Mouse (Mus musculus) neural tube, embryonic 12.5 days (tissue): ENCODE results near the gene Prm2. TPM values are rescaled to one million over a fixed set of nuclear protein-coding genes. Genes with fewer than 3 reads are reported as not detected.

Source experiments
- ATAC-seq: fragments of 200-750 bp; cut with Nextera tagmentation; 2 replicates; pipeline ENCODE4 v1.8.0; 2017; ENCODE audit warnings: low read depth, mild to moderate bottlenecking, moderate TSS enrichment, moderate library complexity; ENCODE audit not compliant: low FRiP score
- H3K27ac ChIP-seq: fragments of 300-500 bp; sonication (generic); 2 replicates; pipeline ENCODE4 v1.5.1; 2016
- H3K27me3 ChIP-seq: fragments of 300-500 bp; sonication (generic); replicated peaks from 2 replicates; pipeline ENCODE4 v1.6.1; 2016; ENCODE audit warnings: mild to moderate bottlenecking
- H3K36me3 ChIP-seq: fragments of 300-500 bp; sonication (generic); 2 replicates; pipeline ENCODE4 v1.6.1; 2016; ENCODE audit warnings: mild to moderate bottlenecking
- H3K4me1 ChIP-seq: fragments of 300-500 bp; sonication (generic); 2 replicates; pipeline ENCODE4 v1.6.1; 2016
- H3K4me2 ChIP-seq: fragments of 300-500 bp; sonication (generic); replicated peaks from 2 replicates; pipeline ENCODE4 v1.6.1; 2016; ENCODE audit warnings: mild to moderate bottlenecking
- H3K4me3 ChIP-seq: fragments of 300-500 bp; sonication (generic); 2 replicates; pipeline ENCODE4 v1.5.1; 2016
- H3K9ac ChIP-seq: fragments of 300-500 bp; sonication (generic); 2 replicates; pipeline ENCODE4 v1.6.1; 2016; ENCODE audit warnings: mild to moderate bottlenecking
- H3K9me3 ChIP-seq: fragments of 300-500 bp; sonication (generic); 2 replicates; pipeline ENCODE4 v1.6.1; 2016; ENCODE audit warnings: mild to moderate bottlenecking
- WGBS: fragments of 180-500 bp; shearing (Covaris S2); methylation state at CpG from one replicate; pipeline ENCODE4 v1.1.7; 2016; 5-methylcytosine and 5-hydroxymethylcytosine counted together
- polyA plus RNA-seq: library from polyadenylated mRNA; unstranded; fragments of >200 nt; fragmentation: Nextera tagmentation; extraction: Ambion mirVana; gene quantifications from 2 replicates; pipeline ENCODE4 v1.2.1, GENCODE M21; 2016

The Prm2 gene
- polyA plus RNA-seq: not detected in 2 replicates

DNA sequence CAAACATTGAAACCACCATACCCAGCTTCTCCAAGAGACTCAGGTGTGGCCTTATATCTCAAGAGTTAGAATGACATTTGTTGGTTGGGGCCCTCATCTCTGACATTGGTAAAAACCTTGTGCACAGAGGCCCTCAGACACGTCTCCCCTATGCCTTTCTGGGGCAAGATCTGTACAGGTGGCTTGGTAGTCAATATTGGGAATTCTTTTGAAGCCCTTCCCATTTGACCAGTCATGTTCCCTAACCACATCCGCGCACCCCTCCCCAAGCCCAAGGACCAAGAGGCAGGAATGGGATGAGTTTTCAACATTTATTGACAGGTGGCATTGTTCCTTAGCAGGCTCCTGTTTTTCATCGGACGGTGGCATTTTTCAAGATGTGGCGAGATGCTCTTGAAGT, at the start of gene Prm2:
Gene Prm2 (minus strand): TSS at position 101 of the 400 bp plus-strand sequence.
- Histone ChIP-seq H3K4me3 (no peak within 1 kb of the TSS), H3K27ac (no peak within 1 kb of the TSS), H3K9me3 (no peaks in the 10 kb centered on the region), H3K27me3 (0 out of 2 replicates have a peak, but pooled peaks cover 5% of the 10 kb centered on the region), H3K9ac (no peak within 1 kb of the TSS), H3K36me3 (no peaks in the 10 kb centered on the region), H3K4me2 (no peak within 1 kb of the TSS), H3K4me1 (no peaks in the 10 kb centered on the region)
- WGBS: 78% methylated on average over 6 of the region's 6 CpGs
- ATAC-seq: no peak

DNA sequence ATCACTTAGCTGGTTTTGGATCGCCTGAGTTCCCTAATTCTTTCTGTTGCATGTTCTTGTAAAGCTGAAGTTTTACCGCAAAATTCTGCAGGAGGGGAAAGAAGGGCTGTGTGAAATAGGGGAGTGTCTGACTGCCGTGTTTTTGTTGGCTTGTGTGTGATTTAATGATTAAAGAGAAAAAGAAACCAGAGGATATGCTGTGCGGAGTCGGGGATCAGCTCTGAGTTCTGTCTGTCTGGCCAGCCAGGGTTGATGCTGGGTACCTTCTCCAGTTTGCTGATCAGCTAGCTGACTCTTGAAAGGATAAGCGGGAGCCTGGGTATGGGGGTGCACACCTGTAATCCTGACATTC, 48.4 kb upstream of the Prm2 start:
- 75% methylated on average over 6 of the region's 6 CpGs for WGBS
- no peaks in the 10 kb centered on the region for H3K9me3 ChIP-seq
- H3K27me3 ChIP-seq: no peaks in the 10 kb centered on the region
- H3K36me3 ChIP-seq: no peaks in the 10 kb centered on the region
- H3K4me1 ChIP-seq: peaks cover 4% of the 10 kb centered on the region; the same call in 1 of the 2 replicates
- no peak overlapping the region for H3K27ac ChIP-seq
- H3K9ac ChIP-seq: no peak overlapping the region
- H3K4me2 ChIP-seq: no peak overlapping the region
- H3K4me3 ChIP-seq: no peak overlapping the region
- ATAC-seq: no peak

DNA sequence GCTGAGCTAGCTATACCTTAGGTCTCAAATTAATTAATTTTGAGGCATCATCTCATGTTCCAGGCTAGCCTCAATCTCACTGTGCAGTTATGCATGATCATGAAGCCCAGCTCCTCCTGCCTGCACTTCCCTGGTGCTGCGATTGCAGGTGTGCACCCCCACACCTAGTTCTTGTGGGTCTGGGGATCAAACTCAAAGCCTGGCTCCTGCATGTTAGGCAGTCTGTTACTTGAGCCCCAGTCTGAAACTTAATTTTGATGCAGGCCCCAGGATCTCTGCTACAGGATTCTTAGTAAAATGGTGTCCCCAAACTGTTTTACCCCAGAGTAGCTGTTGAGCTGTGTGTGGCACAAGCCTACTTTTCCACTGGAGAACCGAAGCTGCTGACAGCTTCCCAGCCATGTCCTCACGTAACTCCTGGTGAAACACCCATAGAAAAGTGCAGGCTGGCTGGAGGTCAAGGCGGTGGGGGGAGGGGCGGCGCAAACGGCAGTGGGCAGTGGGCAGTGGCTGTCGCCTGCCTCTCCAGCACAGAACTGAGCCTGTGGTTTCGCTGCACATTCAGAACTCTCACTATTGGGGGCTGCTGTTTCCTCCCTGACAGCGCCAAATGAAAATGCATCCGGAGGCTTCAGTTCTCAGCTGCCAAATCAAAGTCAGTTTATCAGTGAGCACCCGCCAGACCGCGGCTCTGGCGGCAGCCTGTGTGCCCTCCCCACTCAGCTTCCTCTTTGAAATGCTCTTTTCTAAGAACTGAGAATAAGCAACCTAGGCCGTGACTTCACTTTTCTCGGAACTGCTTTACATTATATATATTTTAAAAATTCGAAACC, 47.8 kb upstream of the Prm2 start:
- Histone ChIP-seq H3K36me3 (no peaks in the 10 kb centered on the region), H3K9ac (no peak overlapping the region), H3K4me2 (peak overlapping the region; percentile 44), H3K4me3 (no peak overlapping the region), H3K27me3 (no peaks in the 10 kb centered on the region), H3K4me1 (peaks cover 4% of the 10 kb centered on the region; the same call in 1 of the 2 replicates), H3K27ac (no peak overlapping the region), H3K9me3 (no peaks in the 10 kb centered on the region)
- WGBS: 27% methylated on average over 18 of the region's 18 CpGs
- ATAC-seq: no peak

DNA sequence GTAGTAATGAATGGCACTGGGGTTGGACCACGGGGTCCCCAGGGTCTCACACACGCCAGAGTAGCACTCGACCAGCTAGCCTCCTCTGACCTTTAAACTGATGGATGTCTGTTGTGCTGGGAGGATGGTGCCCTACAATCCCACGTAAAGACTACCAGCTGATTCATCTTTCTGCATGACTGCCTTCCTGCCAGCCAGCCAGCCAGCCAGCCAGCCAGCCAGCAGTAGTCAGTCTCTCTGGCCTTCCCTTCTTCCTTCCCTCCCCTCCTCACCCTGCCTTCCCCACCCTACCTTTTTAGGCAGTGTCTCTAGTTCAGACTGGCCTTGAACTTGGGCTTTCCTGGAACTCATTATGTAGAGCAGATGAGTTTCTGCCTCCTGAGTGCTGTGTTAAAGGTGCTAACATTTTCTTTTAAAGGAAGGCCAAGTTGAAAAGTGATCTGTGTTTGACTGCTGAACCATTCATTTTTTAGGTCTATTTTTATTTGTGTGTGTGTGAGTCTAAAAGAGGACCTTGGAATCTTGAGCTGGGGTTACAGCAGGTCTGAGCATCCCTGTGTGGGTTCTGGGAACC, 46.4 kb upstream of the Prm2 start:
- Histone ChIP-seq H3K4me2 (no peak overlapping the region), H3K36me3 (no peaks in the 10 kb centered on the region), H3K4me3 (no peak overlapping the region), H3K27ac (no peak overlapping the region), H3K9ac (no peak overlapping the region), H3K4me1 (peaks cover 4% of the 10 kb centered on the region; the same call in 1 of the 2 replicates), H3K9me3 (no peaks in the 10 kb centered on the region), H3K27me3 (no peaks in the 10 kb centered on the region)
- WGBS: 51% methylated on average over 4 of the region's 4 CpGs
- no peak for ATAC-seq

DNA sequence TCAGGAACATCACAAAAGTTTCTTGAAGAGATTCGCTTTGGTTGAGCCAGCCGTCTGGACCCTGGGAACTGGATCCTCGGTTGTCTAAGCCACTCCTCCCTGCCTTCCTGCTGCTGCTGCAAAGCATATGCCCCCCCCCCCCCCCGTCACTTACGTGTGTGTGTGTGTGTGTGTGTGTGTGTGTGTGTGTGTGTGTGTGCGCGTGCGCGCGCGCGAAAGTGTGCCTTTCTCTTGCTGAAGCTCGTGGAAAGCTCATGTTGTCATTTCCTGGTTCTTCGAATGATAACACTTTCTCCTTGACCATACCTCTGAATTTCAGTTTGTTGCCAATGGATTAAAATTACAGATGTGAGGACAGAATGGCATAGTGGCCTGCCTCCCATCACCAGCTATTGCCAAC, 44.1 kb upstream of the Prm2 start:
- WGBS: 90% methylated on average over 14 of the region's 14 CpGs
- Histone ChIP-seq H3K27me3 (no peaks in the 10 kb centered on the region), H3K36me3 (no peaks in the 10 kb centered on the region), H3K27ac (no peak overlapping the region), H3K4me1 (peaks cover 10% of the 10 kb centered on the region; the same call in 1 of the 2 replicates), H3K4me3 (no peak overlapping the region), H3K9me3 (no peaks in the 10 kb centered on the region), H3K4me2 (no peak overlapping the region), H3K9ac (no peak overlapping the region)
- ATAC-seq: no peak

DNA sequence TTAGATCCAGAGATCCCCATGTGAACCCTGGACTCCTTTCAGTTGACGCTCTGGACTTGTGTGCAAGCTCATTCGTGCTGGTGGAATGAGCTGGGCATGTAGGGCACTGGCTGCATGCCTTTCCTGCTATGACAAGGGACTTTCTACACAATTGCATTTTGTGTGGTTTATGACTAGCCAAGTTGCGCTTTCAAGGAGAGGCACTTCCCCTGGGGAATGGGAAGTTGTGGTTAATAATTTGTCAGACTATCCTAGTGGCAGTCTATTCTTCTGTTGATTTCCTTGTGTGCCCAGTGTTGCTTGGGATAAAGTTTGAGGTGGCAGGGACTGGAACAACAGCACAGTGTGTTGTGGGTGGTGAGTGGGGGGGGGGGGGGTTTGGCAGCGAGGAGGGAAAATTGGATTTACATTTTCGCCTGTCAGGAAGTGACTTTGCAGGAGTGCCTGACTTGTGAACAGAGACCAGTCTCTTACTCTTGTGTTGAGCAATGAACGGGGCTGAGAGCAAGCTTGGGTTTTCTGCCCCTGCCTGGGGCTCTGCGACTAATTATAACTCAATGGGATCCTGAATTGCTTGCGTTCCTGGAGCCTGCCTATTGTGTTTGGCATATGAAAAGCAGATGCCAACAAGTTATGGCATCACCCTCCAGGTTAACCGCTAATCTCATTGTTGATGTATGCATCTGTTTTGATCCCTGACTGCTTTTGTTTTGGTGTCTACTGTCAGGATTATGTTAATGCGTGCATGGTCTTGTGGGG, 42.7 kb upstream of the Prm2 start:
- Histone ChIP-seq H3K4me1 (peaks cover 9% of the 10 kb centered on the region; the same call in 1 of the 2 replicates), H3K27me3 (no peaks in the 10 kb centered on the region), H3K4me2 (no peak overlapping the region), H3K36me3 (no peaks in the 10 kb centered on the region), H3K9me3 (no peaks in the 10 kb centered on the region), H3K9ac (no peak overlapping the region), H3K27ac (no peak overlapping the region), H3K4me3 (no peak overlapping the region)
- WGBS: 36% methylated on average over 10 of the region's 10 CpGs
- no peak for ATAC-seq

DNA sequence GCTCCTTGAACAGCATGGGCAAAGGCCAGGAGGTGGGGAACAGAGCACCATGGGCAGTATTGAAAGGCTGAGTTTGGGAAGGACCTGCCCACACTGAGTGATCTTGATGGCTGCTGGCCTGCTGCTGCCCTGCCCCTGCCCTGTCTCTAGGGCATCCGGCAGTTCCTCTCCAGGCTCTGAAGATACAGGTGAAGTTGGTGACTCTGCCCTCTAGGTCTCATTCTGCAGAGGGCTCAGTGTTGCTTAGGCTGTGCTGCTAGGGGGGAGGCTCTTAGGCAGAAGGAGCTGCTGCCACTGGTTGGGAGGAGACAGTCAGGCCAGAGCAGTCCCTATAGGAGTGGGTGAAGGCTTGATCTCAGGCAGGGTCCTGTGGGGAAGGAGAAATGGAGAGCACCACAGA, 42.0 kb upstream of the Prm2 start:
- H3K27ac ChIP-seq: no peak overlapping the region
- H3K4me2 ChIP-seq: no peak overlapping the region
- H3K36me3 ChIP-seq: no peaks in the 10 kb centered on the region
- no peak overlapping the region for H3K4me3 ChIP-seq
- ATAC-seq: no peak
- H3K27me3 ChIP-seq: no peaks in the 10 kb centered on the region
- H3K9ac ChIP-seq: no peak overlapping the region
- peaks cover 8% of the 10 kb centered on the region; the same call in 1 of the 2 replicates for H3K4me1 ChIP-seq
- 88% methylated on average over 1 of the region's 1 CpGs for WGBS
- no peaks in the 10 kb centered on the region for H3K9me3 ChIP-seq

DNA sequence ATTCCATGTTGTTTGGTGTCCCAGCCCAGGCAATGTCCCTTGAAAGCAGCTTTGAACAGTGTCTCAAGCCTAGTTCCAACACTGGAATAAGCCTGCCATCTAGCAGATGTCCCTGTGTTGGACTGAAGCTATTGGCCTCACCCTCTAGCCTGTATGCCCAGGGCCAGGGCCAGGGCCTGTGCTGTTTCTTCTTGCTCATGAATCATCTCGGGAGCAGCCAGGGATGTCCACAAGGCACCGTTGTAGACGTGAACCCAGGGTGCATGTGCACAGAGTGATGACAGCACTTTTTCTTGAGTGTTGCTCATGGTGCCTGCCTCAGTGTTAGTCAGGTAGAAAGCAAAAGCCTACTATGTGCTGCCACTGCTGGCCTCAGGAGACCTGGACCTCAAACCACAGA, 41.3 kb upstream of the Prm2 start:
- WGBS: 90% methylated on average over 3 of the region's 3 CpGs
- Histone ChIP-seq H3K36me3 (no peaks in the 10 kb centered on the region), H3K4me2 (no peak overlapping the region), H3K27ac (no peak overlapping the region), H3K4me3 (no peak overlapping the region), H3K27me3 (no peaks in the 10 kb centered on the region), H3K9ac (no peak overlapping the region), H3K9me3 (no peaks in the 10 kb centered on the region), H3K4me1 (peaks cover 8% of the 10 kb centered on the region; the same call in 1 of the 2 replicates)
- no peak for ATAC-seq

DNA sequence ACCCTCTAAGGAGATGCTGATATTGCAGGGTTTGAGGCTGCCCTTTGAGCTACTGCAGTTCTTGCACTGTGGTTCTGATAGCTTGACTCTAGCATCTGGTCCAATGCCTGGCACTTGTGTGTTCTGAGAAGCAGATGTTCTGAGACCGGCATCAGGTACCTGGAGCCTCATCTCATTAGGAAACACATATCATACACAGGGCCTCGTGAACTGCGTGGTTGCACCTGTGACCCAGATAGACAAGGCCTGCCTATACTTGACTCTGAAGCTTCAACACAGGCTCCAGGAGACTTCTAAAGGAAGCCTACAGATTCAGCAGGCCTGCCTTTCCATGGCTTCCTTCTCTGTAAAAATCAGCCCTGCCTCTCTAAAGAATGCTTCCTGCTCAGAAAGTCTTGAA, 40.5 kb upstream of the Prm2 start:
- H3K4me2 ChIP-seq: peak overlapping the region; percentile 99
- peaks cover 8% of the 10 kb centered on the region; the same call in 1 of the 2 replicates for H3K4me1 ChIP-seq
- no peak for ATAC-seq

DNA sequence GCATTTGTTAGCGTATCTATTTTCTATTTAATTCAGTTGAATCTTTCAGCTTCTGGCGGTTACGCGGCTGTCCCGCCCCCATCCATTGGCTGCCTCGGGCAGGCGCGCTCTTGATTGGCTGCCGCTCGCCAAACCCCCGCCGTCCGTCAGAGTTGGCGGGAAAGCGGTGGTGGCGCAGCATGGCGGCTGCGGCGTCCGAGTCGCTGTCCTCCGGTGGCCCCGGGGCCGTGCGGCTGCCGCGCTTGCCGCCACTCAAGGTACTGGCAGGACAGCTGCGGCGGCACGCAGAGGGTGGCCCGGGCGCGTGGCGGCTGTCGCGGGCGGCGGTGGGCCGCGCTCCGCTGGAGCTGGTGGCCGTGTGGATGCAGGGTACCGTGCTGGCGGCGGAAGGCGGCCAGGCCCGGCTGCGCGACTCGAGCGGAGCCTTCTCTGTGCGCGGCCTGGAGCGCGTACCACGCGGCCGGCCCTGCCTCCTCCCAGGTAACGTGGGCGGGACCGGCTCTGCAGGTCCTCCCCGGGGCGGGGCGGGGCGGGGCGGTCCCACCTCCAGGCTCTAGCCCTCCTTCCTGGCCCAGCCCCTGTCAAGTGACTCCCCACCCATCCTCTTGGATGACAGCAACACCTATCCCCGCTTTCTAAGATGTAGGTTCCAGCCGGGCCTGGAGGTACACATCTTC, 39.1 kb upstream of the Prm2 start, which contains the start of gene Rmi2:
Gene Rmi2 (plus strand): TSS at position 149 of the 677 bp plus-strand sequence.
- Histone ChIP-seq H3K4me3 (peak within 1 kb of the TSS; percentile 81), H3K4me1 (peaks cover 8% of the 10 kb centered on the region; the same call in 1 of the 2 replicates), H3K9me3 (no peaks in the 10 kb centered on the region), H3K27me3 (no peaks in the 10 kb centered on the region), H3K4me2 (peak within 1 kb of the TSS; percentile 99), H3K36me3 (no peaks in the 10 kb centered on the region), H3K9ac (peak within 1 kb of the TSS; percentile 71), H3K27ac (no peak within 1 kb of the TSS)
- ATAC-seq: peak; percentile 93
- WGBS: under 1% methylated on average over 69 of the region's 69 CpGs

More for the DNA sequence above, 40.5 kb upstream of the Prm2 start:
- Histone ChIP-seq H3K36me3 (no peaks in the 10 kb centered on the region), H3K4me3 (no peak overlapping the region), H3K9me3 (no peaks in the 10 kb centered on the region), H3K27ac (no peak overlapping the region), H3K27me3 (no peaks in the 10 kb centered on the region), H3K9ac (no peak overlapping the region)
- WGBS: 95% methylated on average over 3 of the region's 3 CpGs

DNA sequence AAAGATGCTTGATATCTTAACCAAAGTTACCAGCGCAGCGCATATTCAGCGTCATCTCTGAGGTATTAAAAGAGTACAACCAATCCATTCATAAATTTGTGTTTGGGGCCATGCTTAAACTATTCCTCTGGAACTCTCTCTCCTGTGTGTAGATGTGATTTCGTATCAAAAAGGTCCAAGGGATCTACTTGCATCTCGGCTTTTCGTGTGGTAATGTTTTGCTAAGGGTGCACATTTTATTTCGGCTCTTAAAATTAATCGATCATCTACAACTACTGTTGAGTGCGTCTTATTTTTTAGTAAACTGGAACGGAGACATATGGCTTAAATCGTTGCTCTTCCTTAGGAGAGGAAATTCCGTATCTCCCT, 38.6 kb upstream of the Prm2 start:
- H3K9me3 ChIP-seq: no peaks in the 10 kb centered on the region
- ATAC-seq: no peak; the same call in 1 of the 2 replicates
- H3K4me2 ChIP-seq: peak overlapping the region; percentile 99
- 15% methylated on average over 12 of the region's 12 CpGs for WGBS
- H3K9ac ChIP-seq: no peak overlapping the region
- H3K4me3 ChIP-seq: peak overlapping the region; percentile 81
- H3K27ac ChIP-seq: no peak overlapping the region
- no peaks in the 10 kb centered on the region for H3K27me3 ChIP-seq
- H3K4me1 ChIP-seq: peaks cover 8% of the 10 kb centered on the region; the same call in 1 of the 2 replicates
- H3K36me3 ChIP-seq: no peaks in the 10 kb centered on the region

DNA sequence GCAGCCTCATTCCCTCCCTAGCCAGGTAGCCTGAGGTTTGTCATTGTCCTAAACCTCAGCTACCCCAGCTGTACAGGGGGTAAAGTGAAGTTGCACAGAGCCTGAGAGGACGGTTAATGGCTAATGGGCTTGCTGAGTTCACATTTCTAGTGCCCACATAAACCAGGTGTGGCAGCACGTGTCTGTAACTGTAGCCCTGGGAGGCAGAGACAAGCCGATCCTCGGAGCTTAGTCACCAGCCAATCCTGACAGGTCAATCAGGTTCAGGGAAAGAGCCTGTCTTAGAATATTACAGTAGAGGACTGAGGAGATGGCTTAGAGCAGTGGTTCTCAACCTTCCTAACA, 32.5 kb upstream of the Prm2 start:
- Histone ChIP-seq H3K27ac (no peak overlapping the region), H3K9ac (no peak overlapping the region), H3K27me3 (no peaks in the 10 kb centered on the region), H3K4me1 (no peaks in the 10 kb centered on the region), H3K4me3 (no peak overlapping the region), H3K4me2 (no peak overlapping the region), H3K36me3 (no peaks in the 10 kb centered on the region), H3K9me3 (no peaks in the 10 kb centered on the region)
- WGBS: 75% methylated on average over 4 of the region's 4 CpGs
- no peak for ATAC-seq
